Mouse (Mus musculus) gastrocnemius, postnatal 10 days (tissue): ENCODE data around the gene Serpine2. TPM values are rescaled to one million over a fixed set of nuclear protein-coding genes. Genes with fewer than 3 reads are reported as not detected.

ENCODE experiments used
- DNase-seq: peaks from one replicate; pipeline ENCODE4 v3.0.0; 2021; ENCODE audit warnings: mixed read lengths
- total RNA-seq, 2 experiments: library from RNA; stranded (reverse); gene quantifications; 2 replicates each; pipeline ENCODE4 v1.2.3; 2021

Gene Serpine2
- total RNA-seq, 2 experiments from 2014 or later: 47.0 to 86.2 TPM

DNA sequence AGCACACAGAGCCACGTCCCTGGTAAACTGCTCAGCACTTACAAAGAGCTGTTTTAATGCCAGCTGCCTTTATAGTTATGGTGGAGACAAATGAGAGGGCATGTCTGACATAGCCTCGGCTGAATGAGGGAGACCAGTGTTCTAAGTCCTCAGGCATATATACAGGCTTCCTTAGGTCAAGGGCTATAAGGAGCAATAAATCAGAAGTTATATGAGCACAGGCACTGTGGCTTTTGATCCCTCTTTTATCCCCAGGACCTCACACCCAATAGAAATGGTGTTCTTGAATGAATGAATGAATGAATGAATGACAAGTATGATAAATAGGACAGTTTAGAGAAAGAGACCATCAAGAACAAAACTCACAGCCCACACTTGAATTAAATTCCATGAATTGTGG is 102.0 kb downstream of the Serpine2 start:
- no peak for DNase-seq

GRCm38 (mm10) chr1:79757597-79757996 is 103.4 kb downstream of the Serpine2 start:
- DNase-seq: no peak

GRCm38 (mm10) chr1:79757161-79757560 is 103.8 kb downstream of the Serpine2 start:
- DNase-seq: no peak

- peak; percentile 17 for DNase-seq
These were observed 104.6 kb downstream of the Serpine2 start for GRCm38 (mm10) chr1:79756417-79756816.

DNA sequence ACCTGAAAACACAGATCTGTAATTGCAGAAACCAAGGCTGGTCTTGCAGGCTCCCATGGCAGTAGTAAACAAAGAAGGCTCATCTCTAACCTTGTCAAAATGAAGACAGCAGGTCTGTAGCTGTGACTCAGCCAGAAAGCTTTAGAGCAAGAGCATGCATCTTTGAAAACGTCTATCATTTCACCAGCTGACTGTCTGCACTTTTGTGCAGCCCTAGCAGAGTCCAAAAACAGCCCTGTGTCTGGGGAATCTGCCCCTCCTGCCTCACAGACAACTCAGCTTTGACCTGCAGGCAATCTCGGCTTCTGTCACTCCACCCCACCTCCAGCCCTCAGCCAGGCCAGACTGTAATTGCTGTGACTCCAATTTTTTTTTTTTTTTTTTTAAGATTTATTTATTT is 105.6 kb downstream of the Serpine2 start:
- no peak for DNase-seq

- no peak for DNase-seq
These were observed 106.0 kb downstream of the Serpine2 start for GRCm38 (mm10) chr1:79754936-79755335.

DNA sequence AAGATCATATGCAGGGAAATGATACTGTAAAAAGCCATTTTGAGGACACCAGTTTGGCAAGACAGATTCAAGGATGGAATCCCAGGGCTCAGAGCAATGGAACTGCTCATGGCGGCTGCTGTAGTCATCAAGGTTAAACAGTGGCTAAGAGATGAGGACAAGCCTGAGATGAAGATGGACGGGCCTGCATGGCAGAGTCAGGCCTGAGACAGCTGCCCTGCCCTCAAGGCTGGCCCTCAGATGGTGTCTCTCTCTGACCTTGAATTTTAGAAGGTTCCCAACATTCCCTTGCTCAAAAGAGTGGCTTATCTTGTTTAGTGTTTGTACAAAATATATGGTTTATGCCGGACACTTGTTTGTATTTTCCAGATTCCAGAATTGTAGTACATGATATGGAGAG is 107.5 kb downstream of the Serpine2 start:
- DNase-seq: no peak

- DNase-seq: no peak
These were observed 108.2 kb downstream of the Serpine2 start for GRCm38 (mm10) chr1:79752714-79753340.

GRCm38 (mm10) chr1:79752015-79752695 is 108.8 kb downstream of the Serpine2 start:
- DNase-seq: no peak

GRCm38 (mm10) chr1:79751186-79751585 is 109.8 kb downstream of the Serpine2 start:
- no peak for DNase-seq

GRCm38 (mm10) chr1:79746056-79746455 is 114.9 kb downstream of the Serpine2 start:
- DNase-seq: peak; percentile 44

Other genes with a start within 250 kb of the Serpine2 start
- gene Ap1s3, start 189.2 kb downstream of the Serpine2 start, total RNA-seq: under 1 TPM in 1 of 2 experiments, not detected in 1; 0.14 TPM
- gene Mrpl44, start 85.2 kb downstream of the Serpine2 start, total RNA-seq: 10 to 100 TPM; 35.7 to 39.1 TPM
- 10 to 100 TPM; 16.6 to 18.7 TPM for gene Wdfy1, start 85.0 kb downstream of the Serpine2 start, total RNA-seq